Mouse (Mus musculus): ENCODE data around the gene Krtap19-4.

DNA sequence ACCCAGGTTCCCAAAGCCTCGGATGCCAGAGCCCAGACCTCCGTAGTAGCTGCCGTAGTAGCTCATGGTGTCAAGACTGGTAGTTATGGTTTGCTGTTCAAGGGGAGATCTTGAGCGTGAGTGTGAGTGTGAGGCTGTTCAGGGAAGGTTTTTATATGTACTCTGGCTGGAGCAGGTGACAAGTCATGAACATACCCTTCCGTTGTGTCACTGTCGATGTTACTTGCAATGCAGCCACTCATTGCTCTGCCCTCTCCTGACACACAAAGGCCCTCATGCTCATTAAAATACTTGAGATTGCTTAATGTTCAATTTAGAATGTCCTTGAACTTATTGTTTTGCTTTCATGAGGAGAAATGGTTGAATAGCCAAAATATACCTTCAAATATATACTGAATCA, 11.5 kb upstream of the Krtap19-4 start, which contains the start of gene Krtap19-5:
- TF ChIP-seq POLR2A (IDR thresholded peaks at IDR 0.05; ENCODE audit: low read depth, low read length), result no peak
- no peak for TF ChIP-seq CTCF (IDR thresholded peaks at IDR 0.05; ENCODE audit: extremely low read depth, insufficient read depth, insufficient read length, insufficient replicate concordance)

Measured in spleen, adult 2 months (tissue).